Mouse (Mus musculus): ENCODE measurements at regions not wholly inside any gene's neighbourhood (a gene's known extent, or its start where the extent isn't known, plus 50 kb on each side); places are given as distances from the start of the nearest gene placed in this dataset.

GRCm38 (mm10) chr19:37492572-37492971, 57.6 kb upstream of the Exoc6 start:
- no peak for DNase-seq

GRCm38 (mm10) chr19:37493378-37493777, 56.8 kb upstream of the Exoc6 start:
- DNase-seq = no peak

- no peak for DNase-seq
Measured at GRCm38 (mm10) chr19:37493921-37494485, 56.2 kb upstream of the Exoc6 start.

GRCm38 (mm10) chr19:37494806-37495205, 55.4 kb upstream of the Exoc6 start:
- DNase-seq = no peak

- peak in 1 of 2 experiments; percentile 7 for DNase-seq
Measured at GRCm38 (mm10) chr19:37495319-37496270, 54.6 kb upstream of the Exoc6 start.

- DNase-seq = no peak
Measured at GRCm38 (mm10) chr19:37496759-37497158, 53.5 kb upstream of the Exoc6 start.

- no peak for DNase-seq
Measured at GRCm38 (mm10) chr19:37497161-37497560, 53.1 kb upstream of the Exoc6 start.

- no peak for DNase-seq
Measured at GRCm38 (mm10) chr19:37498438-37498837, 51.8 kb upstream of the Exoc6 start.
